Mouse (Mus musculus): ENCODE measurements around the gene Mmp24. TPM values are rescaled to one million over a fixed set of nuclear protein-coding genes. Genes with fewer than 3 reads are reported as not detected.

Gene Mmp24
- polyA plus RNA-seq, 1 experiment from 2014 or later, result 0.21 TPM

DNA sequence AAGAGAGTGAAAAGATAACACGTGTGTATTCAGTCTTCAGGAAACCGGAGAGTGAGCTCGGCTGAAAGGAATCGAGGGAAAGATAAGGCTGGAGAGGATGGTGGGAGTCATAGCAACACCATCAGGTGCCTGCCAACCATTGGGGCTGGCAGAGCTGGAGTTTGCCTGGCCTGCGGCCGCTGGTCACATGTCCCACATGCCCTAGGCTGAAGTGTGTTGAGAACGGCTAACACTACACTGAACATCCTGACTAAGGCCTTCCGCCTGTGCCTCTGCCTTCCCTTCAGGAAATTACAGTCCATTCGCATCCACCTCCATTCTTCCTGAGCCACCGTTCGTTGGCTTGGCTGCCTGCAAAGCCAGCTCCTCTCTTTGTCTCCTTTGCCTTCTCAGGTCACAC is 32.9 kb upstream of the Mmp24 start:
- Histone ChIP-seq H3K4me1 (ENCODE audit: control insufficient read depth, insufficient read depth, low read length) (peaks cover 5% of the 10 kb centered on the region; the same call in 1 of the 2 replicates), H3K4me3 (ENCODE audit: low read length) (no peak overlapping the region), H3K27me3 (replicated peaks; ENCODE audit: control insufficient read depth, insufficient read depth, low read length) (no peaks in the 10 kb centered on the region), H3K4me2 (ENCODE audit: low read depth, low read length) (no peak overlapping the region), H3K36me3 (ENCODE audit: control insufficient read depth, insufficient read depth, low read length) (no peaks in the 10 kb centered on the region), H3K9me3 (ENCODE audit: control insufficient read depth, low read length) (no peaks in the 10 kb centered on the region), H3K27ac (ENCODE audit: low read length) (no peak overlapping the region), H3K9ac (ENCODE audit: low read depth, low read length) (no peak overlapping the region)
- WGBS, result 66% methylated on average over 11 of the region's 11 CpGs
- 0 out of 2 replicates have a peak, but pooled peaks have one; percentile 31 for ATAC-seq

- Histone ChIP-seq H3K36me3 (ENCODE audit: control insufficient read depth, insufficient read depth, low read length) (no peaks in the 10 kb centered on the region), H3K27ac (ENCODE audit: low read length) (no peak overlapping the region)
- 54% methylated on average over 12 of the region's 12 CpGs for WGBS
Observed at GRCm38 (mm10) chr2:155742931-155743337, 32.2 kb upstream of the Mmp24 start.

GRCm38 (mm10) chr2:155743351-155743750 is 31.8 kb upstream of the Mmp24 start:
- WGBS, result 86% methylated on average over 9 of the region's 9 CpGs
- H3K9ac ChIP-seq (ENCODE audit: low read depth, low read length), result no peak overlapping the region
- H3K4me2 ChIP-seq (ENCODE audit: low read depth, low read length), result no peak overlapping the region
- no peaks in the 10 kb centered on the region for H3K9me3 ChIP-seq (ENCODE audit: control insufficient read depth, low read length)
- no peak overlapping the region for H3K27ac ChIP-seq (ENCODE audit: low read length)
- ATAC-seq, result no peak
- peaks cover 5% of the 10 kb centered on the region; the same call in 1 of the 2 replicates for H3K4me1 ChIP-seq (ENCODE audit: control insufficient read depth, insufficient read depth, low read length)
- no peaks in the 10 kb centered on the region for H3K27me3 ChIP-seq (replicated peaks; ENCODE audit: control insufficient read depth, insufficient read depth, low read length)
- H3K4me3 ChIP-seq (ENCODE audit: low read length), result no peak overlapping the region
- H3K36me3 ChIP-seq (ENCODE audit: control insufficient read depth, insufficient read depth, low read length), result no peaks in the 10 kb centered on the region

More at GRCm38 (mm10) chr2:155742931-155743337, 32.2 kb upstream of the Mmp24 start:
- H3K4me1 ChIP-seq (ENCODE audit: control insufficient read depth, insufficient read depth, low read length), result peaks cover 5% of the 10 kb centered on the region; the same call in 1 of the 2 replicates
- H3K4me3 ChIP-seq (ENCODE audit: low read length), result no peak overlapping the region
- ATAC-seq, result peak; percentile 76
- H3K9me3 ChIP-seq (ENCODE audit: control insufficient read depth, low read length), result no peaks in the 10 kb centered on the region
- H3K4me2 ChIP-seq (ENCODE audit: low read depth, low read length), result no peak overlapping the region
- no peak overlapping the region for H3K9ac ChIP-seq (ENCODE audit: low read depth, low read length)
- no peaks in the 10 kb centered on the region for H3K27me3 ChIP-seq (replicated peaks; ENCODE audit: control insufficient read depth, insufficient read depth, low read length)

GRCm38 (mm10) chr2:155745487-155745886 is 29.7 kb upstream of the Mmp24 start:
- Histone ChIP-seq H3K4me2 (ENCODE audit: low read depth, low read length) (no peak overlapping the region), H3K4me1 (ENCODE audit: control insufficient read depth, insufficient read depth, low read length) (peaks cover 5% of the 10 kb centered on the region; the same call in 1 of the 2 replicates), H3K36me3 (ENCODE audit: control insufficient read depth, insufficient read depth, low read length) (no peaks in the 10 kb centered on the region), H3K27ac (ENCODE audit: low read length) (no peak overlapping the region), H3K4me3 (ENCODE audit: low read length) (no peak overlapping the region), H3K9ac (ENCODE audit: low read depth, low read length) (no peak overlapping the region), H3K27me3 (replicated peaks; ENCODE audit: control insufficient read depth, insufficient read depth, low read length) (no peaks in the 10 kb centered on the region), H3K9me3 (ENCODE audit: control insufficient read depth, low read length) (no peaks in the 10 kb centered on the region)
- WGBS, result 53% methylated on average over 3 of the region's 3 CpGs
- ATAC-seq, result no peak

GRCm38 (mm10) chr2:155749394-155749793 is 25.7 kb upstream of the Mmp24 start:
- Histone ChIP-seq H3K9me3 (ENCODE audit: control insufficient read depth, low read length) (no peaks in the 10 kb centered on the region), H3K4me1 (ENCODE audit: control insufficient read depth, insufficient read depth, low read length) (no peaks in the 10 kb centered on the region), H3K27me3 (replicated peaks; ENCODE audit: control insufficient read depth, insufficient read depth, low read length) (no peaks in the 10 kb centered on the region), H3K27ac (ENCODE audit: low read length) (no peak overlapping the region), H3K4me3 (ENCODE audit: low read length) (no peak overlapping the region), H3K4me2 (ENCODE audit: low read depth, low read length) (no peak overlapping the region), H3K9ac (ENCODE audit: low read depth, low read length) (no peak overlapping the region), H3K36me3 (ENCODE audit: control insufficient read depth, insufficient read depth, low read length) (no peaks in the 10 kb centered on the region)
- 85% methylated on average over 4 of the region's 4 CpGs for WGBS
- no peak for ATAC-seq

DNA sequence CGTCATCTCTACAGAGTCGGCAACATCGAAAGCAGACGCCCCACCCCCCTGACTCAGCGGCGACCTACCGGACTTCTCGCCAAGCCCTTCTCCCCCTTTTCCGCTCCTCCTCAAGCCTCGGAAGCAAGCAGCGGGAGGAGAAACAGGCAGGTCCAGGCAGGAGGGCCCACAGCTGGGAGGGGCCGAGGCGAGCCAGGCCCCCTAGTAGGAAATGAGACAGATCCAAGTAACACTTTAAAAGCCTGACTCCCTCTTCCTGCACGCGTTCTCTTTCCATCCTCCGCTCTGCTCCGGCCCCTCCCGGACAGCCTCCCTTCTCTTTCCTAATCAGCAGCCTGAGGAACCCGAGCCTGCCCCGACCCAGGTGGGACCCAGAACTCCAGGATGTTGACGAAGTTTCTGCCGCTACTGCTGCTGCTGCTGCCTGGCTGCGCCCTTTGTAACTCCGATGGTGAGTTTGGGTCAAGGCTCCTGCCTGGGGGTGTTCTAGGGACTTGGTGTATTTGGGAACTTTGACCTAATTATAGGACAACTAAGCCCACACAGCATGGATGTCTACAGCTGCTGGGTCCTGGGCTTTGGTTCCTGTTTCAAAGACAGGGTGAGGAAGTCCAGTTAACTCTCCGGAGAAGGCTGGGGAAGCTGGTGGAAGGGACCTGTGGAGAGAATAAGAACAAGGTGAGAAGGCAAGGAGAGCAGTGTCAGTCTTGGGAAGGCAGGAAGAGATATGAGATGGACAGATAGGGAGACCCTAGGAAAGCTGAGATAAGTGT is 23.9 kb upstream of the Mmp24 start, which contains the start of gene Procr:
Gene Procr (plus strand): TSS at position 104 of the 773 bp plus-strand sequence.
- no peaks in the 10 kb centered on the region for H3K9me3 ChIP-seq (ENCODE audit: control insufficient read depth, low read length)
- H3K9ac ChIP-seq (ENCODE audit: low read depth, low read length), result peak within 1 kb of the TSS; percentile 64
- H3K36me3 ChIP-seq (ENCODE audit: control insufficient read depth, insufficient read depth, low read length), result no peaks in the 10 kb centered on the region
- H3K27me3 ChIP-seq (replicated peaks; ENCODE audit: control insufficient read depth, insufficient read depth, low read length), result no peaks in the 10 kb centered on the region
- peak within 1 kb of the TSS; percentile 48 for H3K4me3 ChIP-seq (ENCODE audit: low read length)
- H3K4me1 ChIP-seq (ENCODE audit: control insufficient read depth, insufficient read depth, low read length), result no peaks in the 10 kb centered on the region
- 3% methylated on average over 25 of the region's 25 CpGs for WGBS
- ATAC-seq, result peak; percentile 82
- no peak within 1 kb of the TSS for H3K27ac ChIP-seq (ENCODE audit: low read length)
- peak within 1 kb of the TSS; percentile 74 for H3K4me2 ChIP-seq (ENCODE audit: low read depth, low read length)

- Histone ChIP-seq H3K27ac (ENCODE audit: low read length) (no peak overlapping the region), H3K27me3 (replicated peaks; ENCODE audit: control insufficient read depth, insufficient read depth, low read length) (no peaks in the 10 kb centered on the region), H3K4me3 (ENCODE audit: low read length) (no peak overlapping the region), H3K36me3 (ENCODE audit: control insufficient read depth, insufficient read depth, low read length) (no peaks in the 10 kb centered on the region), H3K9ac (ENCODE audit: low read depth, low read length) (no peak overlapping the region), H3K4me2 (ENCODE audit: low read depth, low read length) (no peak overlapping the region), H3K4me1 (ENCODE audit: control insufficient read depth, insufficient read depth, low read length) (no peaks in the 10 kb centered on the region), H3K9me3 (ENCODE audit: control insufficient read depth, low read length) (no peaks in the 10 kb centered on the region)
- 3% methylated on average over 1 of the region's 1 CpGs for WGBS
- ATAC-seq, result no peak
Observed at GRCm38 (mm10) chr2:155755746-155756145, 19.4 kb upstream of the Mmp24 start.

DNA sequence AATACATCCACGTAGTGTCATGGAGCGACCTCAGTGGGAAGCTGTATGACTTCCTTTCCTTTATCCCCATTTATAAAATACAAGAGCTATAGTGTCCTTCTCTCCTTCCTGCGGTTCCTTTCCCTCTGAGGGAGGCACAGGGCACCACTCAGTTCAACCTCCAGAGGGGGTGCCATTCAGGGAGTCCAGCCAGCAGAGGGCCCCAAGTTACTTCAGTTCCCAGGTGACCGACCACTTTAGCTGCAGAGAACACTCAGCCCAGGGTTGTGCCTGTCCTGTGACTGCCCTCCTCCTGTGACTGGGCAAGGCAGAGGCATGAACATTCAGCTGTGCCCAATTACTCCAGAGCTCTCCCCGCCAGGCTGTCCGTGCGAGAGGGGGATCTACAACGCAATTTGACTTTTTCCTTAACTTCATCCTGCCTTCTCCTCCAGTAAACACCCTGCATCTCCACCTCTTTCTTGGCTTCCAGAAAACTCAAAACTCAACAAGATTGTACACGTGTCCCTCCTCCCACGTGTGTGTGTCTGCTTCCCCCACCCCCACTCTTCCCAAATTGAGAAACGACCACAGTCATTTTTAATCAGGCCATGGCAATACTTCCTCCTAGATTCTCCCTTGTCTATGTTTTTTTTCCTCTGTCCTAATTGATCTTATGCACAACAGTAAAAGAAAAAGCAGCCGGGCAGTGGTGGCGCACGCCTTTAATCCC is 18.1 kb upstream of the Mmp24 start:
- 65% methylated on average over 14 of the region's 14 CpGs for WGBS
- H3K9me3 ChIP-seq (ENCODE audit: control insufficient read depth, low read length), result no peaks in the 10 kb centered on the region
- no peaks in the 10 kb centered on the region for H3K27me3 ChIP-seq (replicated peaks; ENCODE audit: control insufficient read depth, insufficient read depth, low read length)
- H3K36me3 ChIP-seq (ENCODE audit: control insufficient read depth, insufficient read depth, low read length), result no peaks in the 10 kb centered on the region
- H3K27ac ChIP-seq (ENCODE audit: low read length), result no peak overlapping the region
- H3K4me1 ChIP-seq (ENCODE audit: control insufficient read depth, insufficient read depth, low read length), result no peaks in the 10 kb centered on the region
- ATAC-seq, result no peak
- no peak overlapping the region for H3K4me2 ChIP-seq (ENCODE audit: low read depth, low read length)
- no peak overlapping the region for H3K4me3 ChIP-seq (ENCODE audit: low read length)
- H3K9ac ChIP-seq (ENCODE audit: low read depth, low read length), result no peak overlapping the region

GRCm38 (mm10) chr2:155764679-155765418 is 10.3 kb upstream of the Mmp24 start:
- H3K4me2 ChIP-seq (ENCODE audit: low read depth, low read length), result no peak overlapping the region
- no peaks in the 10 kb centered on the region for H3K36me3 ChIP-seq (ENCODE audit: control insufficient read depth, insufficient read depth, low read length)
- H3K27me3 ChIP-seq (replicated peaks; ENCODE audit: control insufficient read depth, insufficient read depth, low read length), result no peaks in the 10 kb centered on the region
- no peaks in the 10 kb centered on the region for H3K4me1 ChIP-seq (ENCODE audit: control insufficient read depth, insufficient read depth, low read length)
- 56% methylated on average over 13 of the region's 13 CpGs for WGBS
- H3K4me3 ChIP-seq (ENCODE audit: low read length), result no peak overlapping the region
- H3K9me3 ChIP-seq (ENCODE audit: control insufficient read depth, low read length), result no peaks in the 10 kb centered on the region
- no peak overlapping the region for H3K27ac ChIP-seq (ENCODE audit: low read length)
- ATAC-seq, result 0 out of 2 replicates have a peak, but pooled peaks have one; percentile 59
- H3K9ac ChIP-seq (ENCODE audit: low read depth, low read length), result no peak overlapping the region
